Mouse (Mus musculus) ES-CJ7 (cell line): Measurements from ENCODE around the gene Becn1.
"Not testable (repeated sequence)": the region's sequence is repeated elsewhere in the genome, so short reads cannot be mapped to it uniquely, and the experiment has no call there.

ENCODE experiments used
- DNase-seq: peaks from one replicate; pipeline ENCODE4 v3.0.0; 2011; ENCODE audit warnings: low read depth, low spot score

Becn1 gene

GRCm38 (mm10) chr11:101302004-101302798 lies at the start of gene Becn1:
Becn1 (minus strand) TSS chr11:101302286.
- DNase-seq: peak; percentile 96

GRCm38 (mm10) chr11:101351721-101352111 lies 49.6 kb upstream of the Becn1 start:
- DNase-seq: no peak

GRCm38 (mm10) chr11:101351100-101351720 lies 49.1 kb upstream of the Becn1 start:
- DNase-seq: no peak

DNA sequence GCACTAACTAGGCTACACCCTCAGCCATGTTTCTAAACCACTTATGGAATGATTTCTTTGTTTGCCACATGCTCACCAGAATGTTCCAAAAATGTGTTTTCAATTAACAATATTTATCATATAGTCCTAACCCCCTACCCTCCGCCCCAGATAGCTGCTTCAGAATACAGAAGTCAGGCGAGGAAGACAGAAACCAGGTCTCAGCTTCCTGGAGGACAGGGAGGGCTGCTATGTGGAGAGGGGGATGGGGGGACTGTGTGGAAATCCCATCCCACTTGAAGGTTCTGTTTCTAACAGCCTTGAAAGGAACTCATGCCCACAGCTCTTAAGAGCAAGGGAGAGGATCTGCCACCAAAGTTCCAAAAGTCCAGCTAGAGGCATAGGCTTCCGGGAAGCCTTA lies 47.1 kb upstream of the Becn1 start:
- no peak for DNase-seq

DNA sequence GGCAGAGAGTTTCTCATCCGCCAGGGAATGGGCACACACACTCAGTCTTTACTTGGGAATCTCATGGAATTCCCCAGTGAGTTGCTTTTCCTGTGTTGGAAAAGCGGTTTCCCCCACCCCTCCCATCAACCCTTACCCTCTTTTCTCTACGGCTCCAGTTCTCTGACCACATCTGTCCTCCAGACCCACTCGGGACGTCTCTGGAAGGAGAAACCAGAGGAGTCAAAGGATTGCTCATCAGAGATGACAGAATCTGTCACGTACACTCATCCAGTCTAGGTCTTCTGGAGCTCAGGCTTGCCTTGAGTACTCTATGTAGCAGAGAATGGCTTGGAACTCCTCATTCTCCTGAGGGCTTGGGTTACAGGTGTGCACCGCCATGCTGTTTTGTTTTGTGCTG lies 46.7 kb upstream of the Becn1 start:
- no peak for DNase-seq

GRCm38 (mm10) chr11:101347083-101347775 lies 45.1 kb upstream of the Becn1 start:
- peak; percentile 91 for DNase-seq

- DNase-seq: peak; percentile 65
These were observed 36.2 kb upstream of the Becn1 start for GRCm38 (mm10) chr11:101338123-101338760.

DNA sequence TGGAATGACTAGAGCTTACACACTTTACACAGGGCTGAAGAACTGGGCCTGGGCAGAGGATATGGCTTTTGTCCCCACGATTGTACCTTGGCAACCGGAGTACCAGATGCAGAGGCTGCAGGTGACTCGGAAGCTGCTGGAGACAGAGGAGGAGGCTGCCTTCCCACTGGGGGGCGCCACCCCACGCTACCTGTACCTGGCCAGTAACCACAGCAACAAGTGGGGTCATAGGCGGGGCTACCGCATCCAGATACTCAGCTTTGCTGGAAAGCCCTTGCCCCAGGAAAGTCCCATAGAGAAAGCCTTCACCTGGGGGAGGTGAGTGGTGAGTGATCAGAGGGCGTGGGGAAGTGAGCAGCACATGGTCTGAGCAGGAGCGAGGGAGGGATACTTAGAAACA lies 33.6 kb upstream of the Becn1 start:
- DNase-seq: peak; percentile 72

DNA sequence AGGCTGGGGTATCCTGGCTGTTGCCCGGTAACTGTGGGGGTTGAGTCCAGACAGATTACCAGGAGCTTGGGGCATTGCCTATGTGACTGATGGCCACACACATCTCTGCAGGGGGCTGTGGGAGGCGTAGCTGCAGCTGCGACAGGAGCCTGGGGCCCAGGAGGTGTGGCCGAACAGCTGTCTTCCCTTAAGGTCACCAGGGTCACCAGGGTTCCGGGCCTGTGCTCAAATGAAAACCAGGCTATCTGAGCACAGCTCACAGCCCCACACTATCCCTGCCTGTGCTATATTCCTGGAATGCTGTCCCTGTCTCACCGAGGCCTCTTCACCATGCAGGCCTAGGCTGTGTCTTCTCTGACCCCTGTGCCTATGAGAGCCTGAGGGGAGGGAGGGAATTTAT lies 32.4 kb upstream of the Becn1 start:
- peak; percentile 76 for DNase-seq

DNA sequence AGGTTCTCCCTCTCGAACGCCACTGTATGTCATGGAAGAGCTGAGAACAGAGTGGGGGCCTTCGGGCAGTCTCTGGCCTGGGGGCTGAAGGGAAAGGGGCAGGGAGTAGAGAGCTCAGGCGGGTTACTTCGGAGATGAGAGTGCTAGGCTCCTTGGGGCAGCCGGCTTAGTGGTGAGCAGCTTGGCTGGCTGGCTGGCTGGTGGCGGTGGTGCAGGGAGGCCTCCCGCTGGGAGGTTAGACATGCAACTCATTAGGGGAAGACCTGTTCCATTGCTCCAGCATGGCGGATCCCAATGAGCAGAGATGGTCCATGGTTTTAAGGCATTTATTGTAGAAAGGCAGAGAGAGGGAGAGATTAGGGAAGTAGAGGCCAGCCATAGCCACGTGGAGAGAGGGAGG lies 31.9 kb upstream of the Becn1 start:
- DNase-seq: peak; percentile 47

DNA sequence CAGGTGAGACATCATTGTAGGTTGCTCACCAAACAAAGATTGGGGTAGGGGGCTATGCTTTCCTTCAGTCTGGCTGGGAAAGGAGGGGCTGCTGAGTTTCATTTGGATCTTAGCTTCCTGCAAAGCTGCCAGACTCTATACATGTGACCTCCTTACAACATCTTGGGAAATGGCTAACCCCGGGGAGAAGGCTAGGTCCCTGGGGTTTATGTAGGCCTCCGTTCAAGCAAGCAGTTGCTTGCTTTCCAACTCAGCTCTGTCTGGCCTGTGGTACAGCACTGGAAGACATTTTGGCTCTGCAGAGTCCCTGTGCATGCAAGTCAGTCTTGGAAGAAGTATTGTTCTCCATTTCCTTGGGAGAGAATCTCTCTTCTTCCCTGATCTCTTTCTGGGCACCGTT lies 30.5 kb upstream of the Becn1 start:
- no peak for DNase-seq

GRCm38 (mm10) chr11:101330961-101331360 lies 28.9 kb upstream of the Becn1 start:
- not testable (repeated sequence) for DNase-seq

DNA sequence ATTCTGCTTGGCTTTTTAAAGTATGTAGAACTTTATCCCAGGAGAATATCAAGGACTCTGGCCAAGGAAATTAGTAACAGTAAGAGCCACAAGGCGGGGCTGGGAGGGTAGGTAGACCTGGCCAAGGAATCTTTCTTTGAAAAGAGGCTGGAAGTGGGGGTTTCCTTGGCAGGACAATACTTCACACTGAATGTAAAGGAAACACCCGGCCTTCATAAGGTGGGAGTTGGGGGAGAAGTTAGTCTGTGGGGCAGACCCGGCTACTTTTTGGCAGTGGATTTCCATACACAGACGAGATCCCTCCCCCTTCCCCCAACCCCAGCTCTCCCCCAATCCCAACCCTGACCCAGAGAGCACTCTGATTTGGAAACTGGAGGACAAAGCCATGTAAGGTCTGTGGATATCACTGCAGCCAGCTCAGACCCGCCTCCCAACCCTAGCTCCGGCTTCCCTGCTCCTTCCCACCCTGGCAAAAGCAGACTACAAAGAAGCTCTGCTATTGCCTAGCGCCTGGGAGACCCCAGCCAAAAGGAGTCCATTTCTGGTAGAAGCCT lies 28.4 kb upstream of the Becn1 start, which contains the start of gene Aoc3:
Gene Aoc3, plus strand, starts transcription at position 235 of the 554 bp plus-strand sequence.
- DNase-seq: no peak

- no peak for DNase-seq
These were observed 27.0 kb upstream of the Becn1 start for GRCm38 (mm10) chr11:101328941-101329635.

GRCm38 (mm10) chr11:101327311-101327710 lies 25.2 kb upstream of the Becn1 start:
- DNase-seq: no peak

- DNase-seq: no peak
These were observed 24.1 kb upstream of the Becn1 start for GRCm38 (mm10) chr11:101326147-101326546.

DNA sequence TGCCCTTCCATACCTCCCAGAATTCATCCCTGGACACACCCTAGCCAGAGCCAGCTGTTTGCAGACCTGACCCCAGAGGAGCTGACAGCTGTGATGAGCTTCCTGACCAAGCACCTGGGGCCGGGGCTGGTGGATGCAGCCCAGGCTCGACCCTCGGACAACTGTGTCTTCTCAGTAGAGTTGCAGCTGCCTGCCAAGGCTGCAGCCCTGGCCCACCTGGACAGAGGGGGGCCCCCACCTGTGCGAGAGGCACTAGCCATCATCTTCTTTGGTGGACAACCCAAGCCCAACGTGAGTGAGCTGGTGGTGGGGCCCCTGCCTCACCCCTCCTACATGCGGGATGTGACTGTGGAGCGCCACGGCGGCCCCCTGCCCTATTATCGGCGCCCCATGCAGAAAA lies 23.1 kb upstream of the Becn1 start:
- DNase-seq: not testable (repeated sequence)

GRCm38 (mm10) chr11:101324763-101325162 lies 22.7 kb upstream of the Becn1 start, which contains the start of gene Aoc2:
Aoc2 (plus strand) TSS chr11:101325063.
- no peak for DNase-seq

GRCm38 (mm10) chr11:101323609-101324008 lies 21.5 kb upstream of the Becn1 start:
- peak; percentile 83 for DNase-seq

DNA sequence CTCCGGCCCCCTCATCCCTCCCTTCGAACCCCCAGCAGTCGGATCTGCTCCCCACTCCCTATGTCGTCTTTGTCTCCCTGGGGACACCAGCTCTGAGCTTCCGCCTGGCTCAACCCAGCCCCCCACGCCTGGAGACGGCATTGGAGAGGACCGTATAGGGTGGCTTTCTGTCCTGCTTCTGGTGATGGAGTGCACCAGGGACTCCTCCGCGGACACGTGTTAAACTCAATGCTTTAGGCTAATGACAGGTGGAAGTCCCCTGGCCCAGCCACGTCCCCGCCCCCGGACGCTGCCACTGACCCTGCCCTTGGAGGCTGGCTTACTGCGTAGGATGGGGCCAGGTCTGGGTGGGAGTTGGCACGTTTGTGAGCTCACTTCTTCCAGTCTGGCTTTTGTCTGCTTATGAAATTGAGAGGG lies 14.4 kb upstream of the Becn1 start:
- no peak for DNase-seq
